Mouse (Mus musculus): ENCODE measurements around the gene Echdc2. TPM values are rescaled to one million over a fixed set of nuclear protein-coding genes. Genes with fewer than 3 reads are reported as not detected.
"Not testable (repeated sequence)": the region's sequence is repeated elsewhere in the genome, so short reads cannot be mapped to it uniquely, and the experiment has no call there.

The Echdc2 gene
- 26.7 and 35.2 TPM in 2 replicates for polyA plus RNA-seq (2012; rRNA removed)

DNA sequence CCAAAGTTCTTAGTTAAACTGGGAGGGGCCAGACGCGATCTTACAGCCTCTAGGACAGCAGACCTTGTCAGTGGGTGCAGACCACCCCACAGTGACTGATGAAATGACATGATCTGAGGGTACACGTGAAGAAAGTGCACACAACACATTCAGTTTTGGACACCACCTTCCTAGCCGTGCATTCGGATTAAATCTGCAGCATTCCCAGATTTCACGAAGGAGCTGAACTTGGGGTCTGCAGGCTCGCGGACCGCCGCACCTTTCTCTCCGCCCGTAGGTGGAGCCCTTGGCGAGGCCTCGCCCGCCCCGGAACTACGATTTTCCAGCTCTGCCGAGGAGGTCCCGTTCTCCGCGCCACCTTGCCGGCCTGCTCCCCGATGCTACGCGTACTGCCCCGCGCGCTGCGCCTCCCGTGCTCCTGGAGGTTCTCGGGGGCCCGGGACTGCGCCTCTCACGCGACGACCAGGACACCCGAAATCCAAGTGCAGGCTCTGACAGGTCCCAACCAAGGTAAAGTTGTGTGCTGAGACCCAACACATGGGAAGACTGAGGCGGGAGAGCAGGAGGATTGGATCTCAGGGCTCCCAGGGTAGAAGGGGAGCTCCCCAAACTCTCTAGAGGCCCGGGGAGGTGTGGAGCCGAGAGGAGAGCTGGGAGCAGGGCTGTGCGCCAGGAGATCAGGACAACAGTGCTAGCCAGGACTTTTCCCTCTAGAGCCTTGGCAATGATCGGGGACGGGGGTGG lies at the start of gene Echdc2:
TSS of gene Echdc2 (plus strand) at position 286 of the 744 bp plus-strand sequence.
- peak; percentile 13 for DNase-seq (ENCODE audit: low read depth, low spot score)
- under 1% methylated on average over 43 of the region's 43 CpGs for WGBS

DNA sequence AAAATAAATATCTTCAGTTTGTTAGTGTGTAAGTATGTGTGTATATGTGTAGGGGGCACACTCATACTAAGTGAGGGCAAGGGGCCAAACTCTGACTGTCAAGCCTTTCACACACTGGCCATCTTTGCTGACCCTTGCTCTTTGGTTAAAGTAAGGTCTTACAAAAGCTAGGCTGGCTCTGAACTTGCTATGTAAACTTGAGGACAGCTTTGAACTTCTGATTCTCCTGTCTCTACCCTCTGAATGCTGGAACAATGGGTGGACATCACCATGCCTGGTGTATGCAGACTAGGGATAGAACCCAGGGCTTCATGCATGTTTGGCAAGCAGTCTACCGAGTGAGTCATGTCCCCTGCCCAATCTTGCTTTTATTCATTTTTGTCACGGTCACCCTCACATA lies 48.8 kb upstream of the Echdc2 start:
- 81% methylated on average over 2 of the region's 2 CpGs for WGBS

DNA sequence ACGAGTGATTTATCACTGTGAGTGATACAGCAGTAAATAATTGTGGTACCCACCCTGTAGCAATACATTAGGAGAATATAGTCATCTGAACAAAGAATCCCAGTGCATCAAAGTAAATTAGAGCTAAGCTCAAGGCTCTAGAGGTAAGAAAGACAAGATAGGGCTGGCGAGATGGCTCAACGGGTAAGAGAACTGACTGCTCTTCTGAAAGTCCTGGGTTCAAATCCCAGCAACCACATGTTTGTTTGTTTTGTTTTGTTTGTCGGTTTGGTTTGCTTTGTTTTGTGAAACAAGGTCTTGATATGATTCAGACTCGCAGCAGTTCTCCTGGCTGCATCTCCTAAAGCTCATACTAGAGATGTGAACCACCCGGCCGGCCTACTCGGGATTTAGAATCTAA lies 47.7 kb upstream of the Echdc2 start:
- no peak for DNase-seq (ENCODE audit: low read depth, low spot score)
- 88% methylated on average over 8 of the region's 8 CpGs for WGBS

More for the DNA sequence above, 48.8 kb upstream of the Echdc2 start:
- DNase-seq (ENCODE audit: low read depth, low spot score): no peak

DNA sequence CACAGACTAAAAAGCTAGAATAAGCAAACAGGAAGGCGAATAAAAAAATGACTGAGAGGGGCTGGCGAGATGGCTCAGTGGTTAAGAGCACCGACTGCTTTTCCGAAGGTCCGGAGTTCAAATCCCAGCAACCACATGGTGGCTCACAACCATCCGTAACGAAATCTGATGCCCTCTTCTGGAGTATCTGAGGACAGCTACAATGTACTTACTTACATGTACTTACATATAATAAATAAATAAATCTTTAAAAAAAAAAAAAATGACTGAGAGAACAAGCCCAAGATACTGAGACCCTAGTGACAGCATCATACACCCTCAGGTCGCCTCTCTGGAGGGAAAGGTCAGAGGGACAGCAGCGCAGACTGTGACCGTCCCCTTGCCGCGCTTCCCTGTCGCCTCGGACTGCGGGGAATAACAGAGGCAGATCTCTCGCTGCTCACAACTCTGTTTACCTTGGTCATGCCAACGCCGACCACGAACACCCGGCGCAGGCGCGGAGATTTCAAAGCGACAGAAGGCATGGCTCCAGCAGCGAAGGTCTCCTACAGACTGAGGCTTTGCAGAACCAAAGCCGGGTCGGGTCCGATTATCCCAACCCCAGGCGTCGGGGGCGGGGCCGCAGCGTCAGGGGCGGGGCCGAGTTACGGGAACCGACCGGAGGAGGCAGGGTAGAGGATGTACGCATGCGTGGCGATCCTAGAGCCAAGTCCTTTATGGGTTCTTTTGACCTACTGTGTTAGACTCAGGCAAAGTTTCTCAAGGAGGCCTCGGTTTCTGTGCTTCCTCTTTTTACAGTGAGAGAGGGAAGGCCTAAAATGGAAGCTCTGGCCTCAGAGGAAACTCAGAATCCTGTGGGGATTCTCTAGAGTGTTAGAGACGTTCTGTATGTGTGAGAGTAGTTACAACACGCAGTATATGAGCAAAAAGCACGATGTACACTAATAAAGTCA lies 47.0 kb upstream of the Echdc2 start:
- DNase-seq (ENCODE audit: low read depth, low spot score): peak; percentile 85
- 11% methylated on average over 45 of the region's 45 CpGs for WGBS

DNA sequence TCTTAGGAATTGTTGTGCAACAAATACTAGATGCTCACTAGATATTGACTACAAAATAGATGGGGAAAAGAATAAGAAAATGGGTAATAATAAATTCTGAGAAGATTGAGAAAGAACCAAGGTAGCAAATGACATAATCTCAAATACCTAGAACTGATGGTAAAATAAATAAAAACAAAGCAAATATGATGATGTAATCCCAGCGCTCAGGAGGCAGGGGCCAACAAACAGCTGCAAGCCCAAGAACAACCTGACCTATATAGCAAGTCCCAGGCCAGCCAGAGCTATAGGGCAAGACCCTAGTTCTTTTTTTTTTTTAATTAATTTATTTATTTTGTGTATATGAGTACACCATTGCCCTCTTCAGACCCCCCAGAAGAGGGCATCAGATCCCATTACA lies 41.1 kb upstream of the Echdc2 start:
- 79% methylated on average over 1 of the region's 1 CpGs for WGBS
- no peak for DNase-seq (ENCODE audit: low read depth, low spot score)

DNA sequence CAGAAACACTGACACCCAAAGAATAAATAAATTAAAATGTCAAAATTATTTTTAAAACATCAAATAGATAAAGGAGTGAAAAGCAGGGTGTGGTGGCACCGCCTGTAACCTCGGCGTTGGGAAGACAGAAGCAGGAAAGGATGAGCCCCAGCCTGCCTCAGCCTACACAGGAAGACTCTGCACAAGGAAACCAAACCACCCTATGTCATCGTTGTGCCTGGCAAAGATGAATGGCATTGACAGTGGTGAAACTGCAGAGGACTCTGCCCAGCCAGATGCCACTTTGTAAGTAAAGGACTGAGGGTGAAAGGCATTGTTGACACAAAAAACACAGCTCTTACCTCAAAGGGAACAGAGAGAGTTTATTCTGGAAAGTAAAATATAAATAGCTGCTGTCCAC lies 39.0 kb upstream of the Echdc2 start:
- DNase-seq (ENCODE audit: low read depth, low spot score): no peak
- WGBS: 56% methylated on average over 4 of the region's 4 CpGs

DNA sequence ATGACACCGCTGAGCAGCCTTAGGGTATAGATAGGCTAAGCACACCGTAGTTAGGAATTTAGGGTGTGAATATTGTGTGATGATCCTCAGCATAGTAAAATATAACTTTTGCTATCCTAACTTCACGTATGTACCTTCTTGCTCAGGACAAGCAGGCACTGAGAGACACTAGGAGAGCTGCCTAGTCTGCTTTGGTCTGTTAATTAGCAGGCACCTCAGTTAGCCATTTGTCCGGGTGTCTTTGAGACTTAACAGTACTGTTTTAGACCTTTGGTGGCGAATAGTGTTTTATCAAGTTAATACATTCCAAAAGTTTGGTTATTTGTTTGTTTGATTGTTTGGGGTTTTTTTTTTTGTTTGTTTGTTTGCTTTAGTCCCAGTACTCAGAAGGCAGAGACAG lies 37.7 kb upstream of the Echdc2 start:
- 82% methylated on average over 5 of the region's 5 CpGs for WGBS
- no peak for DNase-seq (ENCODE audit: low read depth, low spot score)

DNA sequence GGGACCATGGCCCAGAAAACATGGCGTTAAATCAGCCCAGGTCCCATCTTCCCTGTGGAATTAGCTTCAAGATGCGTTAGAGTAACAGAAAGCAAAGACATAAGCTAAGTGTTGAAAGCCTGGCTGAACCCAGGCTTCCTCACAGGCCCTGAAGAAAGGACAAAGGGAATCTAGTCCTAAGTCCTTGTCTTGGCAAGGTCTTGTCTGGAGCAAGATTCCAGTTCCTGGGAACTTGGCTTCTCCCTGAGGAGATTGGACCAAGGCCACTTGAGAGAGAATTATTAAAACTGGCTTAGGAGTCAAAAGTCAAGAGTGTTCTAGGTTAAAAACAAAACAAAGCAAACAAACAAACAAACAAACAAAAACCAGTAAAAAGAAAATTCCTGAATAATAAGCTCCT lies 36.9 kb upstream of the Echdc2 start:
- DNase-seq (ENCODE audit: low read depth, low spot score): no peak
- 96% methylated on average over 2 of the region's 2 CpGs for WGBS

DNA sequence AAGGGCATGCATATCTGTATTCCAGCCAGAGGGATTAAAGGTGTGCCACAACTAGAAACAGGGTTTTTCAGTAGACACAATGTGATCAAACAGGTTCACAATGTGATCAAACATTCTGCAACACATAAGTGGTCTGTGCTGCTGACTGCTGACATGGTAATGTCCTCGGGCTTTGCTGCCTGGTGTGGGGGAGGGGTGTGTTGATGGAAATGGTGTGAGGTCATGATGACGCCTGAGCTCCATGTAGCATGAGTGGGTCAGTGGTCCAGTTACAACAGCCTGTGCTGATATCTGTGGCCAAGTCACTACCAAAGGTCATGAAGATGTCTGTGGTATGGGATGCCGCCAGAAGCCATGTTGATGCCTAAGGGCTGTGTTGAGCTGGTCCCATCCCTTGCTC lies 34.8 kb upstream of the Echdc2 start:
- no peak for DNase-seq (ENCODE audit: low read depth, low spot score)
- WGBS: 89% methylated on average over 3 of the region's 3 CpGs

DNA sequence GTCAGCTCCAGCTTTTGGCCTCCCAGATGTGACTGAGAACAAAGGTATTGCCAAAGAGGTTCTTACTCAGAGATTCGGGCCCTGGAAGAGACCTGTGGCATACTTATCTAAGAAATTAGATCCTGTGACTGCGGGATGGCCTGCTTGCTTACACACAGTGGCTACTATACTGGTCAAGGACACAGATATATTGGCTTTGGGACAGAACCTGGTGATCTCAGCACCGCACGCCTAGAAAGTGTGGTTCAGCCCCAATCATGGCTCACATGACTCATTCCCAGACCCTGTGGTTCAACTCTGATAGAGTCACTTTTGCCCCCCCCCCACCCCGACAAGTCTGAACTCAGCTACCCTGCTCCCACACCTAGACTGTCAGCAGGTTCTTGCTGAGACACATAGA lies 28.3 kb upstream of the Echdc2 start:
- 87% methylated on average over 5 of the region's 5 CpGs for WGBS
- DNase-seq (ENCODE audit: low read depth, low spot score): no peak

DNA sequence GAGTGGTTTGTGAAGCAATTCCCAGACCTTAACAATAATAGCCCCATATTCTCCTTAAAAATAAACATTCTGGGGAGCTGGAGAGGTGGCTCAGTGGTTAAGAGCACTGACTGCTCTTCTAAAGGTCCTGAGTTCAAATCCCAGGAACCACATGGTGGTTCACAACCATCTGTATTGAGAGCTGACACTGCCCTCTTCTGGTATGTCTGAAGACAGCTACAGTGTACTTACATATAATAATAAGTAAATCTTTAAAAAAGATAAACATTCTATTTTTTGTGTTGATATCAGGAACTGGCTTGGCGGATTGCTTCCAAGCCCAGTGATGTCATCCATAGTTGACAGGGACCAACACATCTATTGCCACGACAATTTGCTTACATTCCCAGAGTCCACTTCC lies 22.1 kb upstream of the Echdc2 start:
- not testable (repeated sequence) for DNase-seq (ENCODE audit: low read depth, low spot score)
- 64% methylated on average over 2 of the region's 2 CpGs for whole genome bisulfite sequencing

DNA sequence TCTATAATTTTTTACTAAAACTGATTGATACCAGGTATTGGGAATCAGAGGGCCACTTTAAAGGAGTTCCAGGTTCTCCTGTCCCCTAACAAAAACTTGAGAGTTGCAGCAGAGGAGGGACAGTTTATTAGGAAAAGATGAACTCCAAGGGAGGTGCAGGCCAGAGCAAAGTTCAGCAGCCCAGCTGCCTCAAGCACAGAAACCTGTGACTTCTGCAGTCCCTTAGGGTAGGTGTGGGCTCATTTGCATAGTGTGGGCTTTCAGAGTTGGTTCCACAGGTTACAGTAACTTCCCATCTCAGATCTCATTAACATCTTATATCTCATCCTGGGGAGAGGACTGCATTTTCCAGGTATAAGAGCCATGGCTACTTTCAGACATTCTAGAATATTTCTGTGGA lies 21.5 kb upstream of the Echdc2 start:
- DNase-seq (ENCODE audit: low read depth, low spot score): no peak

DNA sequence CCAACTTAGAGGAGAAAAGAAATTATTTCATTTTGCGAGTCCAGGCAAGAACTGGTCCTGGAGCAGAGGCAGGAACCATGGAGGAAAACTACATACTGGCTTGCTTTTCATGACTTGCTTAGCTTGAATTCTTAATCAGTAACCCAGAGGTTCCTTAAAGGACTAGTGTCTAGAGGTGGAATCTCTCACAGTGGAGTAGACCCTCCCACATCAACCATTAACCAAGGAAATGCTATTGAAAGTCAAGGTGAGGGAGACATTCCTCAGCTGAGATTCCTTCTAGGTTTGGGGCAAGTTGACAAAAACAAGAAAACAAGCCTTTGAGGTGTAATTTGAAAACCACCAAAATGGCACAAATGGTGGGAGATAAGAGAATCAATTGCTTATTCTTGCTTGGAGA lies 20.4 kb upstream of the Echdc2 start, which contains the start of gene Scp2:
TSS of gene Scp2 (minus strand) at position 119 of the 400 bp plus-strand sequence.
- WGBS: 68% methylated on average over 1 of the region's 1 CpGs
- DNase-seq (ENCODE audit: low read depth, low spot score): no peak

DNA sequence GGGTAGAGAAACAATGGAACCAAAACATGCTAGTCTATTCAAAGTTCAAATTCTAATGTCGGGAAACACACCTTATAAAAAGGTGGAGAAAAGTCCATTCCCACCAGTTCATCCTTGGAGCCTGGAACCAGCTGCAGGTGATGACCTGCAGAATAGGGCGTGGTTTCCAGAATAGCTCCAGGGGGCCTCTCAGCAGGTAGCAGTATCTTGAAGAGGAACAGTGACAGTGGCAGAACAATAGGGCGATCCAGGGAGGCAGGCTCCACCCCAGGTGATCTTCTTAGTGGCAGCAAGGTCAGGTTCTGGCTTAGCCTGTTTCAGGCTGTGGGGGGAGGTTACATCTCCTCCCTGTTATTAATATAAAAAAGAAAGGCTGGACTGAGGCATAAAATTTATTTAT lies 19.7 kb upstream of the Echdc2 start:
- WGBS: 40% methylated on average over 3 of the region's 3 CpGs
- DNase-seq (ENCODE audit: low read depth, low spot score): not testable (repeated sequence)

DNA sequence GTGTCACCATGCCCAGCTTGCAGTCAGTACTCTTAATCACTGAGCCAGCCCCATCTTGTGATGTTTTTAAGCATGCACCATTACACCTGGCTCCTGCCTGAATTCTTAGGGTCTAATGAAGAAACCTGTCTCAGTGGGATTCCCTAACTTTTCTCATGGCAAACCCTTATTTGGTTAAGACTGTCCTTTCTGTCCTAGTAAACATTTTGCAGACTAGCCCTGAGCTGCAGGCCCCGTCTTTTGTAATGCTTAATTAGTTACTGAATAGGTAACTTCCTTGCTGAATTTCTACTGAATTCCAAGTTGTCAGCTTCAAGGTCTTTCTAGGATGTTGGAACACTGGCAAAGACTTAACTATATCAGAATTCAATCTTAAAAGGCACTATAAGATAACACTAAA lies 10.1 kb upstream of the Echdc2 start:
- 64% methylated on average over 1 of the region's 1 CpGs for WGBS
- not testable (repeated sequence) for DNase-seq (ENCODE audit: low read depth, low spot score)

DNA sequence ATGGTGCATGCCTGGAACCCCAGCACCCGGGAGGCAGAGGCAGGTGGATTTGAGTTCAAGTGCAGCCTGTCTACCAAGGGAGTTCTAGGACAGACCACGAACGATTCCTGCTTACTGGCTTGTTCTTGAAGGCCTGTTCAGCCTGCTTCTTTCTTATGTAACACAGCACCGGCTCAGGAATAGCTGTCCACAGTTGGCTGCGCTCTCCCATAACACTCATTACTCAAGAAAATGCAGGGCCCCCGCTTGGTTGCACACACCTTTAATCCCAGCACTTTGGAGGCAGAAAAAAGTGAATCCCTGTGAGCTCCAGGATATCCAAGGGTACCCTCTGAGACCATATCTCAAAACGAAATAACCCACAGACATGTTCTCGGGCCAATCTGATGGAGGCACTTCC lies 3.3 kb upstream of the Echdc2 start:
- 93% methylated on average over 8 of the region's 8 CpGs for WGBS
- DNase-seq (ENCODE audit: low read depth, low spot score): no peak

DNA sequence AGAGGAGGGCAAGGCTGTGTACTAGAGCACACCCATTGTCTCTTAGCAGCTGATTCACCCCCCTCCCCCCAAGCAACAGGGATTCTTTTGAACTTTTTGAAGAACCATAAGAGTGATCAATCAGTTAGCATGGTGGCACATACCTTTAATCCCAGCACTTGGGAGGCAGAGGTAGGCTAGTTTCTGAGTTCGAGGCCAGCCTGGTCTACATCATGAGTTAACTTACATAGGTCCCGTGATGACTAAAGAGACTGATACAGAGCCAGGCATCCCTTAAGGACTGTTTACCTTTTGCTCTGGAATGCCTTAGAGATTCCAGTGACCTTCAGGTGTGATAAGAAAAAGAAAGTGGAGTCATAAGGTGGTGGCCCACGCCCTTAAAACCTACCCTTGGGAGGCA lies 1.9 kb upstream of the Echdc2 start:
- WGBS: 67% methylated on average over 3 of the region's 3 CpGs
- no peak for DNase-seq (ENCODE audit: low read depth, low spot score)

DNA sequence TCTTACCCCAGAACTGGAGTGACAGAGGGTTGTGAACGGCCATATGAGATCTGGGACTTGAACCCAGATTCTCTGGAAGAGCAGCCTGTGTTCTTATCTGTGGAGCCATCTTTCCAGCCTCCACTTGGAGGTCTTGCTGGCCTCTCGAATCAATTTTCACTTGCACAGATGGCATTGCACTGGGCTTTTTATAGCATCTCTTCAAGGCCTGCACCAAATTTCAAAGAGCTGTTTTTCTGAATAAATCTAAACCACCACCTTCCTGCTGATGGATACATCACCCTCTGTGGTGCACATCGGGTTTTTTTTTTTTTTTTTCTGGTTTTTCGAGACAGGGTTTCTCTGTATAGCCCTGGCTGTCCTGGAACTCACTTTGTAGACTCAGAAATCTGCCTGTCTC lies 1.6 kb downstream of the Echdc2 start:
- no peak for DNase-seq (ENCODE audit: low read depth, low spot score)
- WGBS: 77% methylated on average over 4 of the region's 4 CpGs

DNA sequence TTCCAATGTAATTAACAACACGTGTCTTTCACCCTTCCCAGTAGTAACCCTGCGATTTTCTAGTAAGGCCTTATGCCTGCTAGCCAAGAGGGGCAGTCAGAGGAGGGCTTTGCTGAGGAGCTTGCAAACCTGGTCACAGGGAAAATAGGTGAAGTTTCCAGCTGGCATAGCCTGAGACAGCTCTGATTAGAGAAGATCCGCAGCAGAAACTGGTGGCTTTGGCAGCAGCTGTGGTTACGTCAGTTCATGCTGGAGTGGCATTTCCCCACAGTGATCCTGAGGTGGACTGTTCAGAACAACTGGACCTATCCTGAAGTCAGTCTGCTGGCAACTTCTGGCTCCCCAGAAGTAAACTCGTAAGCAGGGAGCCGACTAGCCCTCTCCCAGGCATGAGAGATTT lies 2.8 kb downstream of the Echdc2 start:
- DNase-seq (ENCODE audit: low read depth, low spot score): no peak
- 87% methylated on average over 6 of the region's 6 CpGs for WGBS

DNA sequence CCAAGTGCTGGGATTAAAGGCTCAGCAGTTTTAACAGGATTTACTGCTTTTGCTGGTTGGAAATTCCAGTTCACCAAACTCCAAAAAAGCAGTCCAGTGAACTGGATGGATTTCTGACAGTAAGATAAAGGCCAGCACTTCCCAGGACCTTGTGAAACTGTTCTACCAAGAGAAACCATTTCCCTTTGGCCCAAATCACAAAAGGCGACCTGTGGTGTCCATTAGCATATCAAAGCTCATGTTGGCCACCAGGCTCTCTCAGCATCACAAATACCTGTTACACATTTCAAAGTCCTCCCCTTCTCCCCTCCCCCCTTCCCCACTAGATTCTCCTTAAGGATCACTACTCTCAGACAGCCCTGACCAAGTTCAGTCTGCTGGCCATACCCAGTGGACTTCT lies 17.0 kb downstream of the Echdc2 start:
- DNase-seq (ENCODE audit: low read depth, low spot score): no peak
- WGBS: 87% methylated on average over 1 of the region's 1 CpGs

DNA sequence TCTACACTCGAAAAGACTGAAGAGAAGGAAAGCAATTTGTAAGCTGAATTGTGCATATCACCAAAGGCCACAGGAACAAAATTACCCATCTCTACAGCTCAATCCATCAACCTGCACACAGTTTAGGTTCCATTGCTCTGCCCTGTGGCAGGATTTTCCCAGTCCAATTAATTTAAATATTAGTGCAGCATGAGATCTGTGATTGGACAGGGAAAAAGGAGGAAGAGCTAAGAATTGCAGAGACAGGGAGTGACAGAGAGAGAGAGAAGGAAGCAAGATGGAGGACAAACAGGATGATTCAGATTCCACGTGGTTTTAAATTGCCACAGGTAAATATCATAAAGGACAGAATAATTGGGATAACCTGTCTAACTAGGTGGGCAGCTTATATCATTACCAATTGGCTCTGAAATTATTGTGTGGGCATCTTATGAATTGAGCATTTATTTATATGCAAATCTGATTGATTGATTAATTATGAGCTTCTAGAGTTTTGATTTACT lies 27.6 kb downstream of the Echdc2 start:
- DNase-seq (ENCODE audit: low read depth, low spot score): no peak
- 46% methylated on average over 2 of the region's 2 CpGs for WGBS
